Mouse (Mus musculus) ES-E14 (cell line): ENCODE results near the gene Abhd11. TPM values are rescaled to one million over a fixed set of nuclear protein-coding genes. Genes with fewer than 3 reads are reported as not detected.
A peak's percentile ranks its signal among the peaks of the same experiment; 100 is the strongest.

Source experiments
- DNase-seq: peaks from one replicate; pipeline ENCODE4 v3.0.0-alpha.2; 2013; ENCODE audit warnings: low read depth, low spot score
- H3K27ac ChIP-seq: 2 replicates; pipeline ENCODE4 v1.5.1; 2012; ENCODE audit warnings: low read depth, mild to moderate bottlenecking, low read length, moderate library complexity, mixed read lengths; ENCODE audit not compliant: poor library complexity, insufficient read depth, severe bottlenecking
- H3K36me3 ChIP-seq: 2 replicates; pipeline ENCODE4 v1.6.1; 2012; ENCODE audit warnings: mild to moderate bottlenecking, low read length, moderate library complexity, mixed read lengths; ENCODE audit not compliant: control insufficient read depth, poor library complexity, insufficient read depth, severe bottlenecking
- H3K4me1 ChIP-seq, 2 experiments: fragments of 150-350 bp in 1 of 2; sonication (generic) in 1 of 2; 2 replicates each; pipeline ENCODE4 v1.6.1; 2012; ENCODE audit warnings: low read length in 2 of 2, mild to moderate bottlenecking in 1 of 2, mixed read lengths in 1 of 2; ENCODE audit not compliant: control insufficient read depth in 2 of 2, insufficient read depth in 2 of 2, poor library complexity in 1 of 2
- H3K4me3 ChIP-seq, 2 experiments: fragments of 150-350 bp in 1 of 2; sonication (generic) in 1 of 2; 2 replicates each; pipeline ENCODE4 v1.5.1; 2012; ENCODE audit warnings: low read length in 2 of 2, low read depth in 1 of 2, mild to moderate bottlenecking in 1 of 2, mixed read lengths in 1 of 2; ENCODE audit not compliant: insufficient read depth in 1 of 2, poor library complexity in 1 of 2, severe bottlenecking in 1 of 2
- H3K9ac ChIP-seq: 2 replicates; pipeline ENCODE4 v1.6.1; 2012; ENCODE audit warnings: low read depth, mild to moderate bottlenecking, low read length, mixed read lengths; ENCODE audit not compliant: poor library complexity, insufficient read depth, severe bottlenecking
- H3K9me3 ChIP-seq: fragments of 150-350 bp; sonication (generic); 2 replicates; pipeline ENCODE4 v1.6.1; 2012; ENCODE audit warnings: low read depth, mild to moderate bottlenecking, low read length; ENCODE audit not compliant: control insufficient read depth, insufficient read depth
- CHD2 ChIP-seq: IDR thresholded peaks from 2 replicates; pipeline ENCODE4 v1.6.1; 2014; ENCODE audit warnings: mild to moderate bottlenecking, low read depth, low read length, inconsistent platforms
- HCFC1 ChIP-seq: IDR thresholded peaks from 2 replicates; pipeline ENCODE4 v1.6.1; 2012; ENCODE audit warnings: low read length, inconsistent platforms, borderline replicate concordance; ENCODE audit not compliant: insufficient read depth
- MAFK ChIP-seq: IDR thresholded peaks from 2 replicates; pipeline ENCODE4 v1.6.1; 2014; ENCODE audit warnings: mild to moderate bottlenecking, low read depth, low read length, inconsistent platforms; ENCODE audit not compliant: insufficient read depth
- ZC3H11A ChIP-seq: IDR thresholded peaks from 2 replicates; pipeline ENCODE4 v1.6.1; 2012; ENCODE audit warnings: low read depth, mild to moderate bottlenecking, inconsistent platforms, low read length, borderline replicate concordance
- ZNF384 ChIP-seq: IDR thresholded peaks from 2 replicates; pipeline ENCODE4 v1.6.1; 2012; ENCODE audit warnings: low read depth, low read length, inconsistent platforms
- in situ Hi-C, 2 experiments: fragments of 600-800 bp; cut with MboI; formaldehyde crosslinking; loops; one replicate each; pipeline ENCODE4 v1.15.1; 2025; ENCODE audit warnings: low sequenced_read_pairs in 2 of 2, inconsistent platforms in 1 of 2; ENCODE audit not compliant: unreplicated experiment in 2 of 2
- total RNA-seq: library from RNA; depleted of rRNA; stranded (reverse); fragments of 300-350 nt; gene quantifications from 2 replicates; pipeline ENCODE4 v1.2.3, GENCODE M21; 2012

Abhd11 gene
- total RNA-seq, 1 experiment, result 64.8 TPM

DNA sequence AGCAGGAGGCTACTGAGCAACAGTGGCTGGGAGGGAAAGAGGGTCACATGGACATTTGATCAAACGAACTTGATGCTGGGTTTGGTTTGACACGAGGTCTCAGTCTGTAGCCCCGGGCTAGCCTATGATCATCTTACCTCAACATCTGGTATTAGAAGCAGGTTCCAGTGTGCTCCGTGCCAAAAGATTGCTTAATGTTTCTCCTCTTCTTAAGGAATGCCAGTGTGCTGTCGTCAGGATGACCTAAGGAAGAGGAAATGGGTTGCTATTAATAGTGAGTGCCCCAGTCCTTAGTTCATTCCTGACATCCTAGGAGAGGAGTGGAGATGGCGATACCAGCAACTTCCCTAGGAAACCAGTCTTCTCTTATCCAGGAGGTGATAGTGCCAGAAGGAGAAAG lies 19.2 kb upstream of the Abhd11 start:
- TF ChIP-seq ZC3H11A, result no peak
- TF ChIP-seq MAFK, result no peak
- no peak for TF ChIP-seq HCFC1
- no peak overlapping the region for H3K4me3 ChIP-seq
- no peak for DNase-seq
- H3K9me3 ChIP-seq, result no peaks in the 10 kb centered on the region
- no peak overlapping the region for H3K9ac ChIP-seq
- in situ Hi-C loops, result no loop called here
- no peaks in the 10 kb centered on the region for H3K36me3 ChIP-seq
- H3K4me1 ChIP-seq, result peaks cover 4 to 20% of the 10 kb centered on the region in 2 experiments; a peak in 3 of 4 replicates
- no peak overlapping the region for H3K27ac ChIP-seq

DNA sequence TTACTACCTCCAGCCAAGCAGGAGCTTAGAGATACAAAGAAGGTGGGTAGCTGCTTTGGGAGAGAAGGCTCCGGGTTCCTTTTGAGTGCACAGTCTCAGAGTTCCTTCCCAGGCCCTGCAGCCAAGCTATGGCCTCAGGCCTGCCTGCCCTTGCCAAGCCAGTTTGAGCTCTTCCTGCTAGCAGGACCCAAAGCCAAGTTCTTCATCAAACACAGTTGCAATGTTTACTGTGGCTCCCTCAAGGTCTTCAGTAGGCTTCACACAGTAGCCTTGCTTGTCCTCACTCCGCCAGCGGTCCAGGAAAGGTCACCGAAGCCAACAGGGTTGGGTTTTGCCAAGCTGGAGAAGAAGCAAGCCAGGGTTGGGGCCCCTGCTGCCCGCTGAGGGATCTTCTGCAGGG lies 16.4 kb upstream of the Abhd11 start:
- TF ChIP-seq MAFK (no peak), ZNF384 (no peak), ZC3H11A (no peak), HCFC1 (no peak), CHD2 (no peak)
- no peak for DNase-seq
- no peaks in the 10 kb centered on the region for H3K36me3 ChIP-seq
- H3K27ac ChIP-seq, result no peak overlapping the region
- in situ Hi-C loops, result no loop called here
- H3K4me1 ChIP-seq, result peaks cover 2 to 11% of the 10 kb centered on the region in 2 experiments; a peak in 2 of 4 replicates
- no peak overlapping the region for H3K4me3 ChIP-seq
- H3K9ac ChIP-seq, result no peak overlapping the region
- H3K9me3 ChIP-seq, result no peaks in the 10 kb centered on the region

DNA sequence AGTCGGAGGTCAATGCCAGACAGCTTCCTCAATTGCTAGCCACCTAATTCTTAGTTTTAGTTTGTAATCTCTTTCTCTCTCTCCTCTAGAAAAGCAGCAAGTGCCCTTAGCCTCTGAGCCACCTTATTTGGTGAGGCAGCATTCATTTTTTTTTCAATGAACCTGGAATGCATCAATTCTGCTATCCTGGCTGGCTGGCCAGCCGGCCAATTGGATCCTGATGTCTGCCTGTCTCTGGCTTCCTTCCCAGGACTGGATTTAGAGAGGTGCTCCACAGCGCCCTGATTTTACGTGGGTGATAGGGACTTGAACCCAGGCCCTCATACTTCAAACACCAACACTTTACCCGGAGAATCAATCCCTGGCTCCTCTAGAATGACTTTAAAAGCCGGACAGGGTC lies 10.6 kb upstream of the Abhd11 start:
- in situ Hi-C loops, result no loop called here
- Histone ChIP-seq H3K4me1 (peaks cover 0 to 15% of the 10 kb centered on the region in 2 experiments; a peak in 2 of 4 replicates), H3K36me3 (no peaks in the 10 kb centered on the region), H3K4me3 (no peak overlapping the region), H3K9me3 (no peaks in the 10 kb centered on the region), H3K9ac (no peak overlapping the region), H3K27ac (no peak overlapping the region)
- TF ChIP-seq ZNF384, result no peak
- DNase-seq, result no peak

DNA sequence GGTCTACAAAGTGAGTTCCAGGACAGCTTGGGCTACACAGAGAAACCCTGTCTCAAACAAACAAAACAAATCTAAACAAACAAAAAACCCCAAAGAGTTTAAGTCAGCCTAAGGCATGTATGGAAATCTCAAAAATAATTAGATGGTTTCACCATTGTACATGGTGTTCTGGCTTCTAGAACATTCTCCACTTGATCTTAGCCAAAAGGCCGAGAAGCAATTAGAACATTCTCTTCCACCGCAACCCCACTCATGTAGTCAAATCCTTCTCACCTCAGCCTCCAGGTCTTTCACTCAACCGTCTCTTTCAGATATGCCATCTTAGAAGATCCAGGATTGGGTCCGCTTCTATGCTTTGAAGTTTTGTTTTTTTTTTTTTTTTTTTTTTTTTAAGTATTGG lies 9.2 kb upstream of the Abhd11 start:
- H3K4me3 ChIP-seq, result no peak overlapping the region
- H3K9ac ChIP-seq, result no peak overlapping the region
- H3K4me1 ChIP-seq, result peaks cover 0 to 15% of the 10 kb centered on the region in 2 experiments; a peak in 2 of 4 replicates
- in situ Hi-C loops, result no loop called here
- no peak overlapping the region for H3K27ac ChIP-seq
- no peaks in the 10 kb centered on the region for H3K9me3 ChIP-seq
- no peak for TF ChIP-seq HCFC1
- no peak for TF ChIP-seq ZC3H11A
- TF ChIP-seq CHD2, result no peak
- no peak for TF ChIP-seq MAFK
- TF ChIP-seq ZNF384, result no peak
- H3K36me3 ChIP-seq, result no peaks in the 10 kb centered on the region
- DNase-seq, result no peak

DNA sequence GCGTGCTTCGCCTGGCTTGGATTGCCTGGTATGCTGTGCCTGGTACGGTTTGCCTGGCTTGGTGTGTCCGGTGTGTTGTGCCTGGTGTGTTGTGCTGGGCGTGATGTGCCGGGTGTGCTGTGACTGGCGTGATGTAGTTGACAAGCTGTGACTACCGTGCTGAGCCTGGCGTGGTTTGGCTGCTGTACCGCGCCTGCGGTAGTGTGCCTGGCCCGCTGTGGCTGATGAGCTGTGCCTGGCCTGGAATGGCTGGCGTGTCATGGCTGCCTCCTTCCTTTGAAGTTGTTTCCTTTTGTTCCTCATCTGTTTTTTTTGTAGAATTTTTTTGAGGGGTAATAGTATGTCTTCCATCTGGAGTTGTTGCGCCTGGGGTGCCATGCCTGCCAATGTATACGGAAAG lies 8.2 kb upstream of the Abhd11 start:
- H3K36me3 ChIP-seq, result no peaks in the 10 kb centered on the region
- peaks cover 0 to 15% of the 10 kb centered on the region in 2 experiments; a peak in 2 of 4 replicates for H3K4me1 ChIP-seq
- H3K9me3 ChIP-seq, result no peaks in the 10 kb centered on the region
- in situ Hi-C loops, result no loop called here
- no peak for DNase-seq
- H3K27ac ChIP-seq, result peak overlapping the region; percentile 9; the same call in 1 of the 2 replicates
- peak overlapping the region; percentile 18 for H3K9ac ChIP-seq
- H3K4me3 ChIP-seq, result peak overlapping the region in 1 of 2 experiments; percentile 9; a peak in 2 of 4 replicates
- TF ChIP-seq ZNF384 (0 out of 2 replicates have a peak, but pooled peaks have one; percentile 31), ZC3H11A (no peak)
